ENCODE assay signal across 22 mouse cellular contexts in the genomic region with DNA sequence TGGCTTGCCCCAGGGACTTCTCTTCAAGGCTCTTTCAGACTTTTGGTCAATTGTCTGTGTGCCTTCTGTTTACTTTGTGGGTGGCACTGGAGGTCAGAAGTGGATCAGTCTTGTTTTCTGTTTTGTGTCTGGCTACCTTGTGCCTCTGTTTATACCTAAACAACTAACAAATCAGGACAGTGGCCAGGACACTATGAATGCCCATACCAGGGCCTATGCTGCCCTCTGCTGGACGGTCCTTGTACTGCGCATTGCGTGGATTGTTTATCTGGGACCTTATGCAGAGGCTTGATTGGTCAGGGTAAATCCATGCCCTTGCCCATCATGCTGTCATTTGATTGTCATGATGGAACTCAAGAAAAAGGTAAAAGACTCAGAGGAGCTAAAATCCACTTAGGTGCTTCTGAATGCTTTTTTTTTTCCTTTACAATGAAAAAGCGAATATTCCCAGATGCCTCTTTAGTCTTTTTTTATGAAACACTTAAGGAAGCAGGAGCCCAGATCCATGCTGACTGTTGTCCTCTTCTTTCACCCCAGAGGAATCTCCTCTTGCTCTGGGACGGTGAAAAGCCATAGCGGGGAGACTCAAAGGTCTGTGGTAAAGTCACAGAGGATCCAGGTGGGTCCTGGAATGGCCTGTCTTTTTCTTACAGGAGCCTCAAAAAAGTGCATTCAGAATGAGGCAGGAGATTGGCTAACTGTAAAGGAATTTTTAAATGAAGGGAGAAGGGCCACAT. TPM values are rescaled to one million over a fixed set of nuclear protein-coding genes. Genes with fewer than 3 reads are reported as not detected.
DNase-seq lines count a peak whose midpoint lies in the region; ATAC-seq and TF ChIP-seq lines count a peak whose summit lies in the region.
"Not testable (repeated sequence)": the region's sequence is repeated elsewhere in the genome, so short reads cannot be mapped to it uniquely, and the experiment has no call there.
"Had no signal": no experiment of that assay in that cellular context is flagged by ENCODE, and none has a peak within 500 bp of the region (broad histone marks: within the 10 kb centered on the region; RNA-seq: fewer than 3 reads in every experiment).

No protein-coding gene starts in this region.

- H3K27me3 ChIP-seq in Patski; forebrain, postnatal 0 days (ENCODE audit: insufficient read depth, low read length): not testable (repeated sequence)

- 58% methylated on average over 6 of the region's 6 CpGs for WGBS in forebrain, postnatal 0 days

- not testable (repeated sequence) for DNase-seq in Patski (ENCODE audit: low read depth, low spot score); forebrain, postnatal 0 days
- DNase-seq in cerebellum, adult 11 months = peak; percentile 32
- DNase-seq in kidney, adult 11 months = peak; percentile 65
- peak; percentile 36 to 59 for DNase-seq in kidney, postnatal 25 days
- DNase-seq in layer of hippocampus, postnatal 25 days (ENCODE audit: extremely low spot score in 1 of 2, low spot score in 1 of 2) = peak; percentile 28 to 60
- peak; percentile 17 to 42 for DNase-seq in lung, adult 18-20 months
- DNase-seq in right cerebral cortex, postnatal 14 days = peak; percentile 21

- H3K4me2 ChIP-seq in forebrain, postnatal 0 days (ENCODE audit: low read depth) = not testable (repeated sequence)

- H3K9ac ChIP-seq in forebrain, postnatal 0 days = not testable (repeated sequence)

- H3K9me3 ChIP-seq in forebrain, postnatal 0 days (ENCODE audit: low read length) = not testable (repeated sequence)

- not testable (repeated sequence) for ATAC-seq in Patski; forebrain, postnatal 0 days

- in situ Hi-C loops in Patski (cut with MboI; ENCODE audit: low pct_unique_long_range_greater_than_20kb) = not testable (repeated sequence)

- POLR2A ChIA-PET in Patski (lab: Charles Lee) = not testable (repeated sequence)

- H3K4me3 ChIP-seq in forebrain, postnatal 0 days (ENCODE audit: low read depth, low read length) = not testable (repeated sequence)

- peak; percentile 53 for TF ChIP-seq CTCF in Patski (IDR thresholded peaks at IDR 0.05)
- peak; percentile 38; the same call in 1 of the 2 replicates for TF ChIP-seq CTCF in forebrain, postnatal 0 days (IDR thresholded peaks at IDR 0.05; ENCODE audit: low read depth)

- not testable (repeated sequence) for H3K4me1 ChIP-seq in forebrain, postnatal 0 days (ENCODE audit: insufficient read depth)

- H3K36me3 ChIP-seq in forebrain, postnatal 0 days (ENCODE audit: insufficient read depth) = not testable (repeated sequence)

- CTCF ChIA-PET in Patski (lab: Charles Lee) = not testable (repeated sequence)

- H3K27ac ChIP-seq in forebrain, postnatal 0 days (ENCODE audit: low read depth, low read length) = not testable (repeated sequence)

RNA-seq across cellular contexts. Expression of gene A530032D15Rik, which starts 5.2 kb away (rescaled TPM):
- polyA plus RNA-seq in Patski (2021) = 0.37 TPM
- total RNA-seq in forebrain, postnatal 0 days (2014; rRNA removed) = not detected in 2 replicates
- not detected in 2 replicates for polyA plus RNA-seq in forebrain, postnatal 0 days (2015; fragmentation: Nextera tagmentation; extraction: Ambion mirVana)
- total RNA-seq in layer of hippocampus, postnatal 25 days (2021) = not detected
- total RNA-seq: gastrocnemius, postnatal 10 days; layer of hippocampus, adult 18-20 months; left cerebral cortex, postnatal 4 days had no signal
- polyA plus RNA-seq: embryonic facial prominence, embryonic 14.5 days; heart, embryonic 16.5 days; hindbrain, embryonic 11.5 days; liver, adult 2 months; lung, embryonic 15.5 days; midbrain, embryonic 13.5 days; myocyte; neural tube, embryonic 15.5 days; stomach, embryonic 15.5 days had no signal

RNA-seq across cellular contexts. Expression of gene Gm10553, which starts 14.9 kb away (rescaled TPM):
- not detected for polyA plus RNA-seq in Patski (2021)
- not detected in 2 replicates for total RNA-seq in forebrain, postnatal 0 days (2014; rRNA removed)
- not detected in 2 replicates for polyA plus RNA-seq in forebrain, postnatal 0 days (2015; fragmentation: Nextera tagmentation; extraction: Ambion mirVana)
- total RNA-seq in layer of hippocampus, postnatal 25 days (2021) = not detected
- total RNA-seq: gastrocnemius, postnatal 10 days; heart, adult 8-10 months; layer of hippocampus, adult 18-20 months; left cerebral cortex, postnatal 4 days; liver, adult 2 months had no signal
- polyA plus RNA-seq: embryonic facial prominence, embryonic 14.5 days; heart, embryonic 16.5 days; hindbrain, embryonic 11.5 days; inflammation-experienced regulatory T-cells, adult 6 months; liver, adult 2 months; lung, embryonic 15.5 days; midbrain, embryonic 13.5 days; myocyte; neural tube, embryonic 15.5 days; stomach, embryonic 15.5 days had no signal
